Mouse (Mus musculus): ENCODE measurements around the gene Pard3. TPM values are rescaled to one million over a fixed set of nuclear protein-coding genes. Genes with fewer than 3 reads are reported as not detected.

Gene Pard3
- polyA plus RNA-seq (2014; fragmentation: Illumina TruSeq; extraction: RNeasy Lipid Tissue Mini Kit (QIAGEN cat#74804); ENCODE audit: low replicate concordance), result 27.1 TPM

DNA sequence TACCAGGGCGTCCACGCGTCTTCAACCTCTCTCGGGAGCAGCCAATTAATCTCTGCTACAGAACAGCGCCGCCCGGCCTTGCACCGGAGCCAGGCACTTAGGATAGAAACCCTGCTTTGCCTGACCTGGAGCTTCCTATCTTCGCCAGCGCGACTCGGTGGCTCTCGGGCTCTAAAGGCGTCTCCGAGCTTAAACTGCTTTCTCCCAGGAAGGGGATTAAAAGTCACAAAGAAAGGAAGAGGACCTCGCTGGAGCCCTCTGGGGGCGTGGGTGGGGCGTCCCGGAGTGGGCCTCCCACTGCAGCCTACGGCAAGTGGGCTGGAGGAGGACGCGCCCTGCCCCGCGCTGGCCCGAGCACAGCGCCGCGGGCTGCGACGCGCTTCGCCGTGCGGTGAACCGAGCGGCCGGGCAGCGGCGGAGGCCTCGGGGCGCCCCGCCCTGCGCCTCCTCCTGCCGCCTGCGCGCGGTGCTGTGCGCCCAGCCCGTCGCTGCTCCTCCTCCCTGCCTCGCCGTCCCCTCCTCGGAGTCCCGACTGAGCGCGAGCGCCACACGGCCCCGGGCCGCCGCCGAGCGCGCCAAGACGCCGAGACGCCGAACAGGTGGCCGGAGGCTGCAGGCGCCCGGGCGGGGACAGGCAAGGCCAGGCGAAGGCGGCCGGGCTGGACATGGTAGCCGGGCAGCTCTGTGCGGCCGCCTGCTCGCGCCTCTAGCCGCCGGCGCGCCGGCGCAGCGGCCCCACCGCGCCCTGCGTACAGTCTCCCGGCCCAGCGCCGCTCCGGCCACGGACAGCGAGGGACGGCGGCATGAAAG lies at the start of gene Pard3:
TSS of gene Pard3 (plus strand) at position 343 of the 810 bp plus-strand sequence.

Other genes starting within 250 kb of the Pard3 start
- gene Tomm20, start 118.0 kb upstream of the Pard3 start, polyA plus RNA-seq (2014; fragmentation: Illumina TruSeq; extraction: RNeasy Lipid Tissue Mini Kit (QIAGEN cat#74804); ENCODE audit: low replicate concordance), result 56.8 TPM
- 34.5 TPM for gene Rbm34, start 92.8 kb upstream of the Pard3 start, polyA plus RNA-seq (2014; fragmentation: Illumina TruSeq; extraction: RNeasy Lipid Tissue Mini Kit (QIAGEN cat#74804); ENCODE audit: low replicate concordance)